Mouse (Mus musculus) gastrocnemius, postnatal 10 days (tissue): ENCODE results near the gene Tjap1. TPM values are rescaled to one million over a fixed set of nuclear protein-coding genes. Genes with fewer than 3 reads are reported as not detected.

Experiments used
- DNase-seq: peaks from one replicate; pipeline ENCODE4 v3.0.0; 2021; ENCODE audit warnings: mixed read lengths
- long read RNA-seq, 2 experiments: library from polyadenylated mRNA; stranded (forward); transcript quantifications; one replicate each; pipeline ENCODE4 v2.0.0; 2021
- total RNA-seq, 2 experiments: library from RNA; stranded (reverse); gene quantifications; 2 replicates each; pipeline ENCODE4 v1.2.3; 2021

Tjap1 gene
- 10 to 100 TPM; 42.3 to 64.0 TPM for total RNA-seq
- long read RNA-seq, experiment 1, transcript Tjap1-201 (10 exons, 2,426 nt), result major isoform, 17 of 97 reads
- long read RNA-seq, experiment 1, partial matches to known transcripts, result 5 of 97 reads
- long read RNA-seq, experiment 1, other reads (novel, unspliced or antisense), result 67 of 97 reads
- long read RNA-seq, experiment 2, transcript Tjap1-201 (10 exons, 2,426 nt), result major isoform, 11 of 67 reads
- long read RNA-seq, experiment 2, partial matches to known transcripts, result 5 of 67 reads
- long read RNA-seq, experiment 2, other reads (novel, unspliced or antisense), result 44 of 67 reads

DNA sequence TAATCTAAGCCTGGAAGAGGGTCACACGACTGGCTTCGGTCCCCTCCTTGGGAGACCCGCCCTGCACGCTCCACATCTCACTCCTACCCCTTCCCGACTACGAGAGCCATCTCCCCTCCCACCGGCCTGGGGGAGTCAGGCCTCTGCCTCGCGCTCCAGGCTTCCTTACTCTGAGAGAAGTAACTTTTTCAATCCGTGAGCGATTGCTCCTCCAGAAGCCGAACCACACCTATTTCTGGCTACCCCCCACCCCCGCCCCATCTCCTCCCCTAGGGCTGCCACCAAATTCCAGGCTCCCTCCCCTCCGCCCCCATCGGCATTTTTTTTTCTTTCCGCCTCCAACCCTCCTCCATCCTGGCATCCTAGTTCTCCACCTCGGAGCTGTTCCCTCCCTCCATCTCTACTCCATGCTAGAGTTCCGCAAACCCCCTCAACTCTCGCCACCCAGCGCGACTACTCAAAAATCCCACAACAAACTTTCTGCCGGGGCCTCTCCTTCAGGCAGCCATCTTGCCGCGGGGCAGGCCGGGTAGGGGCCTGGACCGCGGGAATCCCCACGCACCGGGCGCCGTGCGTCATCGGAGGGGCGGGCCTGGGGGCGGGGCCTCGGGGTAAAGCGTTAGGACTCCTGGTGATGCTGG is at the start of gene Tjap1:
Gene Tjap1 (minus strand): TSS at position 544 of the 641 bp plus-strand sequence.
- DNase-seq, result peak; percentile 89

DNA sequence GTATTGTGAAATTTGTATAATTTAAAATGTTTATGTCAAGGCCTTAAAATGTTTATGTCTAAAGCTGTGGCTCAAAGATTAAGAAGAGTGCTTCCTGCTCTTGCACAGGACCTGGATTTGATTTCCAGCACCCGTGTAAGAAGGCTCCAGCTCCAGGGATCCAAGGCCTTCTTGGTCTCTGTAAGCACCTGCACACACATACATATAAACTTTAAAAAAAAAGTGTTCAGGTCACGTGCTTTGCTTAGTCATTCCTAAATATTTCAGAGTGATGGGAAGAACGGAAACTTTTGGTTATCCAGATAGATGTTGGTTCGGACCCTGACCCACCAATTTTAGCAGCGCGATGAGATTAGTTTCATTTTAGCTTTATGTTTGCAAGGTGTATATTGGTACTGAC is 45.9 kb upstream of the Tjap1 start:
- no peak for DNase-seq

DNA sequence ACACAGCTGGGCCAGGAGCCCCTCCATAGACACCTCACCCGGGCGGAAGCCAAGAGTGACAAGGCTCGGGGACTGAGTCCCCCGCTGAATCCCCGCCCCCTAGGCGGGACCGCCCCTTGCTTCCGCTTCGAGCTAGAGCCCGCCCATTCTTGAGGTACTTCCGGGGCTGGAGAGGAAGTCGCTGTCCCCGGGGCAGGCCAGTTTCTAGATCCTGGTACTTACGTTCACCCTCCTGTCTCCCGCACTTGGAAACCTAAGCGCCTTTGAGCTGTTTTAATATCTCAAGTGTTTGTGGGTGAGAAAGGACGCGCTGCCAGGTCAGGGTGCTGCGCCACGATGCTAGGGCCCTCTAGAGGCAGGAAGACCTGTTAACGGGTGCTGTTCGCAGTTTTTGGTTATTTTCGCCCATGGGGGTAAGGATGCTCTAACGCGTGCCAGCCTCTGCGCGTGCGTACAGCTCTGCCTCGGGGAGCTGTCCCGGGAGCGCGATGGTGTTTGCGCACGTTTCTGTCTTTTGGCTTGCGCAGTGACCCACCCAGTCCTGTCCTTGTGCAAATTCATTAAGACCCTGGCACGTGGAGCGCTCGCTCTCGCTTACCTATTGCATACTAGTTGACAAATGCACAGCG is 45.2 kb upstream of the Tjap1 start, which contains the start of gene Abcc10:
Gene Abcc10 (minus strand): TSS at position 447 of the 629 bp plus-strand sequence.
- peak; percentile 93 for DNase-seq

DNA sequence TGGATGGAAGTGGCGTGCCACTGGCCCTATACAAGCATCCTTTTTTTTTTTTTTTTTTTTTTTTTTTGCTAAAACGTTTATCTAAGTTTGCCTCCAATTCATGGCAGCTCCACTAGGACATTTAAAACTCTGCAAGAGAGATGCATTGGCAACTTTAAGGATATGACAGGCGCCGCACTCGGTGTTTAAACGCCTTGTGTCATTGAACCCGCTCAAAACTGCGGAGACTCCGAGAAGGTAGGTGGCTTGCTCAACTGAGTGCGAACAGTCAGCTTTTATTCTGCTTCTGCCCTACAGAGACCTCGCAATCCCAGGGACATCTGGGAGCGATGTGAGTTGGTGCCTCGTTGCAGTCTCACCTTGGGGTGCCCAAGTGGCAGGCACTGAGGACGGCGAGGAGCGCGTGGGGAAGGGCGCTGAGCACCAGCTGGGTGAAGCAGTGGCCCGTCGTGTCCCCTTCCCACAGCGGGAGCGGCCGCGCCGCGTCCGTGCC is 44.6 kb upstream of the Tjap1 start:
- DNase-seq, result no peak

DNA sequence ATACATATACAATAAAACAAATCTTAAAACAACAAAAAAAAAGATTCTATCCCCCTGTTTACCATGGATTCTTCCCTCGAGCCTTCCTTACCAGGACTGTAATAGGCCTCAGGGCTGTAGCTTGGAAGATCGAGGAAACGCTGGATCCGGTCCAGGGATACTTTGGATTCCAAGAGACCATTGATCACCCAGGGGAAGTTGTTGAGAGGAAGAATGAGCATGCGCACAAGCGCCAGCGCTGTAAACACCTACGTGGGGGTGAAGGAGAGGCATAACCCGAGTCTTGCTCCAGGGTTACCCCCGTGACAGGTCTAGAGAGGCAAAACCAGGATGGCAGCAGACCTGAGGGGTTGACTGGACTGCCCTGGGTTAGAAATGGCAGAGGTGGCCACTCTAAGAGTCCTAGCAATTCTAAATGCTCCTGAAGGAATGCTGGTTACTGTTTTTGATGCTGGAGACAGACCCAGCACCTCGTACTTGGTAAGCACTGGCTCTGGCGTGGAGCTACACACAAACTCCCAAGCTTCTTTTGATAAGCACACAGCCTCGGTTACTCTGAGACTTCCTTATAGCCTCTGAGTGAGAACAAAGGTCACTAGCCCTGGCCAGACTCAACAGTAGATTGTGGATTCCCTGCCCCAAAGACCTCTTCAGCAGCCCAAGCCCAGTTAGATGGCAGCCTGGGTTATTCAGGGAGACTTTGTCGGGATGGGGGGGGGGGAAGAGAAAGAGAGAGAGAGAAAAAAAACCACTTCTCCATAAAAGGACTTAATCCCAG is 39.4 kb upstream of the Tjap1 start:
- no peak for DNase-seq

DNA sequence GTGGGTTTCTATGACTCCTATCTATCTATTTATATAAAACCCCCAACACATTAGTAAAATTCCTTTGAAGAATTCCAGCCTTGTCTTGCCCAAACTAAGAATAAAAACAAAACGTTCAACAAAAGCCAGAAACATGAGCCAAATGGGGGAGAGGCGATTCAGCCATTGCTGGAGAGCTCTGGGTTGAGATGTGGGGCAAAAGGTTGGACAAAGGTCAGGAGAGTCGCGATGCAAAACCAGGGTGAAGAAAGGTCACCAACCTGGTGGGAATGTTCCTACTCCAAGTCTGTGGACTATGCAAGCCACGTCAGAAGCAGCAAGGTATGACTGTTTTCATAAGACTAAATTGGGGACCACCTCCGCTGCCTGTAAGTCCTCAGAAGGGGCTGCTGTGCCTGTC is 37.7 kb upstream of the Tjap1 start:
- no peak for DNase-seq

DNA sequence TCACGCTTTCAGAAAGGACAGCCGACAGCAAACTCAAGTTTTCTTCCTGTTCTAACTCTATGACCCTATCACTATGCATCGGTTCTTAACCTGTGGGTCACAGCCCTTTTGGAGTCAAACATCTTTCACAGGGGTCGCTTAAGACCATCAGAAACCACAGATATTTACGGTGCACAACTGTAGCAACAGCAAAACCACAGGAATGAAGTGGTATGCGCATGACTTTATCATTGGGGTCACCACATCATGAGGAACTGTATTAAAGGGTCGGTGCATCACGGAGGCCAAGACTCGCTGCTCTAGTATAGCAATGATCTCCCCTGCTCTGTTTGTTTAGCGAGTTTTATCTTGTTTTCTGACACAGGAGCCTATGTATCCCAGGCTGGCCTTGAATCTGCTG is 33.0 kb upstream of the Tjap1 start:
- DNase-seq, result no peak

DNA sequence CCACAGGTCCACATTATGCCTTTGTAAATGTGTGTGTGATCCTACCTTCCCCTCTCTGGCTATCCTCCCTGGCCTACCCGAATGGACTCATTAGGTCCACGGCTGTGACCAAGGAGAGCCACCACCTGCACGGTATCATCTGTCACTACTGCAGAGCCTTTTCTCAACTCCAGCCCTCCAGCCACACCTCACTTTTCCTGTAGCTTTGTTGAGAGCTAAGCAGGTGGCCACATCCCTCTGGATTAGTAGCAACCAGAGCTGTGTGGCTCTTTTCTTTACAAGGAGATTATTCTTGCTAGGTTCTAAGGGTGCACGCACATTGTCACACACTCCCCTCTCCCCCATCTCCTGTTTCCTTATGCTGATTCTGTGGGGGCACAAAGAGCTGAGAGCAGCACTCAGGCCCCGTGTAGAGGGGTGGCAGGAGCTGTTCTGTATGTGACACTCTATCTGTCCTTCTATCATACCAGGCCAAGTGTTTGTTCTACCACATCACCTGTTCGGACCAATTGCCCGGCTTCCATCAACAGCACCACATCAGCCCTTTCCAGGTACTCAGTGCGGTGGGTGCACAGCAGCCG is 30.4 kb upstream of the Tjap1 start:
- no peak for DNase-seq

DNA sequence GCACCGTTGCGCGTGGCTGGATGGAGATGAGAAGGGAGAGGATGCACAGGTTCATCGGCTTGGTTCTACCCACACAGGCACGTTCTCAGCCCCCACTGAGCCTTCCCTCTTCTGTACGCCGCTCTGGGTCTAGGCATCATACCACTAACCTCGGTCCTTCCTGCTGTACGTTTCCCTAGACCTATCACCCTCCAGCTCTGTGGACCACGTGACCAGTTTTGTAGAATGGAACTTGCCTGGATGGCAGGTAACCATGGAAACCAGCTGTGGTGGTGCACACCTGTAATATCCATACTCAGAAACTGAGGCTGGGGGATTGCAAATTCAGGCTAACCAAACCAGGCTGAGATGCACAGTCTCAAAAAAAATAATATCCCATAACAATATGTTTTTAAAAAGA is 27.7 kb upstream of the Tjap1 start:
- DNase-seq, result no peak

DNA sequence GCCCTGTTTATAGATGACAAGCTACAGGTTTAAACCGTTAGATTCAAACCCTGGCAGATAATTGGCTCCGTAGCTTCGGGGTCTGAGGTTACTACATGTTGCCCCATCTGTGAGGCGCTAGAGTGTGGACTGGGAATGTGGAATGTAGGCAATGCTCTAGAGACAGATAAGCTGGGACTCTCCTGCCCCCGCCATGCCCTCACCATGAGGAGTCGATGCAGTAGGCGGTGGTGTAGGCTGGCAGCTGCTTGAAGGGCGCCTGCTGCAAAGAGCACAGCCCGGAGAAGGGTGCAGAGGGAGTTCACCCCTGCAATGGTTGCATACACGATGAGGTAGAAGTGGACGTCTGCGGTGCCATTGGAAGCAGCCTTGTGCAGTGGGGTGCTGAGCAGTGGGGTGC is 27.0 kb upstream of the Tjap1 start:
- no peak for DNase-seq

DNA sequence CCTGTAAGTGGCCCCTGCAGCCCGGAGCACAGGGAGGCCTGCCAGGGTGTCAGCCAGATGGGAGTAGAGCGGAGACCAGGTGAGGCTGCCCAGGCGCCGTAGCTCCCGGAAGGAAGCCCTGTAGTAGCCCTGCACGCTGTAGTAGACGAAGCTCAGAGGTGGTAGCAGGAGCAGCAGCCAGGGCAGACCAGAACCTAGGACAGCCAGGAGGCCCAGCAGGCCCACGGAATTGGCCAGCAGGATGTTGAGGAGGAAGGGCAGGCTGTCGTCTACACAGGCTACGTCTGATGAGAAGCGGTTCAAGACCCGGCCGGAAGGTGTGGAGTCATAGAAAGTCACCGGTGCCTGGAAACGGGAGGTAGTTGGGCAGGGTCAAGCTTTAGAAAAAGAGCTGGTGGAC is 24.1 kb upstream of the Tjap1 start:
- DNase-seq, result no peak

DNA sequence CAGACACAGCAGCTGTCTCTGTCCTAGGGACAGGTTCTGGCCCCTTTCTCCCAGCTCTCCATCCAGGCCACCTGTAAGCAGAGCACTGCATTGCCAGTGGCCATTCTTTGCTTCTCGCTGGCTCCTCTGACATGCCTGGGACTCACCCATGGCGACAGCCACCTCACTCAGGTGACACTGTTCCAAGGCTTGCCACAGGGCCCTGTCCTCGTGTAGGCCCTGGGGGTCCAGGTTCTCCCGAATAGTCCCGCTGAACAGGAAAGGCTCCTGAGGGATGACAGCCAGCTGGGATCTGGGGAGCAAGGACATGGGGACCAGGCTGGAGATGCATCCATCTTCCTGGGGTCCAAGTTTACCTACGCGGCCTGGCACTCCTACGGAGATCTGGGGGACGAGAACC is 21.4 kb upstream of the Tjap1 start:
- DNase-seq, result no peak

DNA sequence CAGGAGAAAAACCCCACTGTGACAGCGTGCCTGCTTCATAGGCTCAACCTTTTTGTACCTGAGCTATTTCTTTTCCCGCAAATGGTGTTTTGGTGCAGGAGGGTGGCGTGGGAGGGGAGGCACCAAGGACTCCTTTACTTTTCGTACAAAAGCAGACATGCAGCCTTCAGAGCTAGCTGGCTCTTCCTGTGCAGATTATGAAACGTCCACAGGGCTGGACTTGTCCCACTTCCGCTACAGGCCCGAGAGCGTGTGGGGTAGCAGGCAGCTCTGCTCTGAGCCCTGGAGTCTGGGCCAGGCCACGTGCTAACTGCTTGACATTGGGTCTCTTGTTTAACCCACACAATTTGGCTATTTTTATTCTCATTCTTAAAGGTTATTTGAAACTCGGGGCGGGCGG is 19.1 kb upstream of the Tjap1 start:
- no peak for DNase-seq

DNA sequence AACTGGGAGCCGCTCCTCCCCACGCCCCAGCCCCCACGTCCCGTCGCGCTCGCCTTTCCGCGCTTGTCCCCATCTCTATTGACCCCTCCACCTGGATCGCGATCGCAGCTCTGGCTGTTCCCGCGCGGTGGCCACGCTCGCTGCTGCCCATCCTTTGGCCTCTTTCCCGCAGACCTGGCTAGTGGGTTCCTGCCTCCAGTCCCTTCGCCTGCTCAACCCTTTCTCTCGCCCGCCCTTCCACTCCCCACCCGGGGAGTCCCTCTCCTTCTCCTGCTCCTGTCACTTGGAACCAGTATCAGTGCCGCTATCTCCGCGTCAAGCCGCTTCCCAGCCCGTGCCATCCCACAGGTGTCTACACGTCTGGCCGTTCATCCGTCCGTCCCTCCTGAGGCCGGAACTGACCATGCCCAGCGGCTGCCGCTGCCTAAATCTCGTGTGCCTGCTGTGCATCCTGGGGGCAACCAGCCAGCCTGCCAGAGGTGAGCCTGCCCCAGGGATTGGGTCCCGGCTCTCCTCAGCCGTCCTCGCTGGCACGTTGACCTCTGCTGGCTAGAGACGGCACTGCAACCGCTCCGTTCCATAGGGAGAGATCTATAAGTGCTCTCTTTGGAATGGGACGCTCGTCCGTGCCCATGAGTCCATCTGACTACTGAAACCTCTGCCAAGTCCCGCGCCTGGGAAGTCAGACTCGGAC is 15.5 kb upstream of the Tjap1 start:
- peak; percentile 81 for DNase-seq

DNA sequence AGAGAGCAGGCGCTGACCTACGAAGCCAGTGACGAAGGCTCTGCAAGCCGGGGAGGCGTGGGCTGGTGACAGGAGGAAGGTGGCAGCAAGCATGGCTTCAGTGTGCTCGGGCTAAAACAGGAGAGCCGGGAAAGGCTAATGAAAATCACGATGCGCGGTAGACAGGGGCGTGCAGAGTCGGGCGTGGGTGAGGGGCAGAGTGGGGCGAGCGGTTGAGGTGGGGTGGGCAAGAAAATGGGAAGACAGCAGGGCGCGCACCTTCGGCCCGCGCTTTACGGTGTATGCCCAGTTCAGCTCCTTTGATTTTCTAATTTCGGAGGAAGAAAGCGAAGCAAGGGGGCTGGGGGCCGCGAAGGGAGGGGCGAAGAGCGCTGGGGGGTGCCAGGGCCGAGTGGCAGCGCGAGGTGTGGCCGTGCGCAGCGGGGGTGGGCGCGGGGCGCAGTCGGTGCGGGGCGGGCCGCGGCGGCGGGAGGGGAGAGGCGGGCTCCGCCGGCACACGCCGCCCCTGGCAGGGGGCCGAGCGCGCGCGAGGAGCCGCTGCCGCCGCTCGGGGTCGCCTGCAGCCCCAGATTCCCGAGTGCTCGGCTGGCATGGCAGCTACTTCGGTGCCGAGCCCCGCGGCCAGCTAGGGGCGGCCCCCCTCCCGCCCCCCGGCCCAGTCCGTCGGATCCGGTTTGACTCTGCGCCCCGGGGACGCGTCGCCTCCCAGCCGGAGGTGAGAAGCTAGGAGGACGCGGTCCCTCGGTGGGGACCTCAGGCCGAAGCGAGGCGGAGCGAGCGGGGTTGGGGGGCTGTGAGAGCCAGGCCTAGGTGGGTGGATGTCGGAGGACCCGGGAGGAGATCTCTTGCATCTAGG is 14.8 kb upstream of the Tjap1 start, which contains the start of gene Dlk2:
Gene Dlk2 (plus strand): TSS at position 58 of the 856 bp plus-strand sequence.
- no peak for DNase-seq

DNA sequence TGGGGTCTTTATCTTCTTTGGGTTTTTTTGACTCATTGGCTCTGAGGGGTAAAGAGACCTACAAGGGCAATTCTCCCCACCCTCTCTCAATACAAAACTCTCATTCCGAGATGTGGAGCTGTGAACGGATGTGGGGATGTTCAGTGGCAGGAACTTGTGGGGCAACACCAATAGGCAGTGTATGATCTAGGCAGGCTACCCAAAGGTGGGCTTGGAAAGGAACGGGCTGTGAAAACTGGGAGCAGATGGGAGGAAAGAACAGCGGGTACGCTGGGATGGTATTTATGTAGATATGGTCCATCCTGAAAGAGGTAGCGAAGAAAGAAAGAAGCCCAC is 14.2 kb upstream of the Tjap1 start:
- DNase-seq, result no peak

DNA sequence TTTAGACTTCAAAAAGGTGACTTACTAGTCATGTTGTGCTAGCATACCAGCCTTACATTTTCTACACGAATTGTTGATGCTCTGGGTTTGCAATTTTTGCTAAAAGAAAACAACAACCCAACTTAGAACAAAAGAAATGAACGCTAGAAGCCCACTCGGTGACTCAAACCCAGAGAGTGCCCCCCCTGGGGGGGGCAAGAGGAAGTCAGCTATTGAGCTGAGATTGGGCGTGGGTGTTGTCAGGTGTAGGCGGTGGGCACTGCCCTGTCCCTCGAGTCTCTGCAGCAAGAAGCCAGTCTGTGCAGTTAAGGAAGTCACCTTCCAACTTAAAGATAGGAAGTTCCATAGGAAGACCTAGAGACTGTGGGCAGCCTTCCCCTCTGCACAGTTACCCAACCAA is 13.8 kb upstream of the Tjap1 start:
- no peak for DNase-seq

DNA sequence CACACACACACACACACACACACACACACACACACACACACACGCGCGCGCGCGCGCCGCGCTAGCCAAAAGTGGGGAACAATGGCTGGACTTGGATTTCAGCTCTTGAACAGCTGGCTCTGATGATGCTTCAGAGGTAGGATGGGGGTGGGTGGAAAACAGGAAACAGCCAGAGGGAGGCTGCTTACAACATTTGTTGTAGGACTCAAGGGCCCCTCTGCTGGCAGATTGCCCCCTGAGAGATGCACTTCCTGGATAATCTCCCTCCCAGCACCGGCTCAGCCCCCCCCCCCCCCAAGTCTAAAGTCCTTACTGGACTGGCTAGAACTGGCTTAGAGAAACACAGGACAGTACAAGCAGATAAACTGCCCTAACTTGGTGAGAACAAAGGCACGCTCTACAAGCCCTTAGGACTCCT is 4.9 kb upstream of the Tjap1 start:
- DNase-seq, result peak; percentile 76

DNA sequence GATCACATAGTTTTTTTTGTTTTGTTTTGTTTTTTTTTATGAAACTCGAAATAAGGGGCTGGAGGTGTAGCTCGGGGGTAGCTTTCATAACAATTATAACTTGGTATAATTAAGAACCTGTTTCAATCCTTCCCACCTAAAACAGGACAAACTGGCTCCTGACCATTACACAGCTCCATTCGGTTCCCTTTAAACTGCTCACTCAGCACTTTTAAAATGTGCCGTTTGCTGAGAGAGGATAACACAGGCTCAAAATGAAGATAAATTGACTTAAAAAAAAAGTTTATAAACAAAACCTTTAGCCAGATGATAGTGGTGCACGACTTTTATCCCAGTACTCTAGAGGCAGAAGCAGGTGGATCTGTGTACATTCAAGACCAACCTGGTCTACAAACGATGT is 2.6 kb upstream of the Tjap1 start:
- DNase-seq, result no peak

DNA sequence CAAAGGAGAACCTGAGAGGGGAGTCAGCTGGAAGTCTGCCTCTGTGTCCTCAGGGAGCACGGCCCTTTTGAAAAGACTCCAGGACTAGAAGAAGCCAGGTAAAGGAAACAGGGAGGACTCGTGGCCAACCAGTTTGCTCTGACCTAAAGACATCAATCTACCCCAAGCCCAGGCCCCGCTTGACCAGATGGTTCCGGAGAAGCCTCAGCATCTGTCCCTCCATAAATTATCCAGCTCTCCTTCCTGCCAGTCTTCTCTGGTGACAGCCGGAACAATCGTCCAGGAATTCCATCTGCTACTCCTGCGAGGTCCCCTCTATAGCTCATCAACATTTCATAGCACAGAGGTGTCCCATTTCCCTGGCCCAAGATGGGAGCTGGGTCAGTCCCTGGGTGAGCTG is 1.8 kb upstream of the Tjap1 start:
- DNase-seq, result no peak

DNA sequence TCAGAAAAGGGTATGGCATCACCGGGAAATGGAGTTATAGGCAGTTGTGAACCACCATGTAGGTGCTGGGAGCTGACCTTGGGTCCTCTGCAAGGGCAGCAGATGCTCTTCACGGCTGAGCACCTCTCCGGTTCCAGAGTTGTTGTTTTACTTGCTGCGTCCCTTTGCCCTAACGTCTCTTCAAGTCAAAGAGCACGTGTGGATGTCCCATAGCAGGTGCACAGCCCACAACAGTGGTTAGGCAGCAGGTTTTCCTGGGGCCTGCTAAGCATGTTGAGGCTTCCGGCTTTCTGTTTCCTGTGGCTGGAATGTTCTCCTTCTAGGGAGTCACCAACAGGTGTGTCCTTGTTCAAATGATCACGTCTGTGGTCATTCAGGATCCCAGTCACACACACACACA is 1.1 kb upstream of the Tjap1 start:
- no peak for DNase-seq
